Mouse (Mus musculus) ovary, postnatal 14 days (tissue): ENCODE measurements around the gene Gm10024.
"Not testable (repeated sequence)": the region's sequence is repeated elsewhere in the genome, so short reads cannot be mapped to it uniquely, and the experiment has no call there.

Experiments
- DNase-seq: peaks from one replicate; pipeline ENCODE4 v3.0.0; 2022; ENCODE audit warnings: low spot score

Gm10024 gene

DNA sequence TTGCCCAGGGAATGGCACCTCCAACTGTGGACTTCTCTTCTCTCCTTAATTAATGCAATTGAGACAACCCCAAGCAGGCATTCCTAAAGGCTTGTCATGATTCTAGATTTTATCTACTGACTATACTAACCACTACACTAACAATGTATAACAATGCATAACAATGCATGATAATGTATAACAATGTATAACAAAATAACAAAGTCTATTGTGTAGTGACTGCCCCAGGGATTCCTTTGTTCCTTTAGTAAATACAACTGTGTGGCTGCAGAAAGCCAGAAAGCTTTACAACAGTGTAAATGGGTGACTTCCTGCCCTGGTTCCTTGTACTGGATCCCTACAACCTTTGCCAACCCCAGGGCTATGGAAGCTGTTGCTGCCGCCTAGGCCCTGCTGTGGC, 24.7 kb downstream of the Gm10024 start:
- no peak for DNase-seq

DNA sequence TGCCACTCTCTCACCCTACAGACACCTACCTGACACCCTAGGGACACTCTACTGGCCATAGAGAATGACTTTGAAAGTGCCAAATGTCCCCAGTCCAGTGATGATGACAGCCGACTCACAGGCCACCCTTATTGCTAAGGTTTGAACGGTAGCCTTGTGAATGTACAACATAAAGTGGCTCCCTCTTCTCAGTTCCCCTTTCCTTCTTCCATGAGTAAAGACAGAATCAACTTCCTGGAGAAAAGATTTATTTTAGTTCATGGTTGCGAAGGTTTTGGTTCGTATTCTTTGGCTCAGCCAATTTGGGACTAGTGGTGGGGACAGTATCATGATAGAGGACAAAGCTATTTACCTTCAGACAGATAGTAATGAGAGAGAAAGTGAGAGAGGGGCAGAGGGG, 27.7 kb downstream of the Gm10024 start:
- DNase-seq: no peak

DNA sequence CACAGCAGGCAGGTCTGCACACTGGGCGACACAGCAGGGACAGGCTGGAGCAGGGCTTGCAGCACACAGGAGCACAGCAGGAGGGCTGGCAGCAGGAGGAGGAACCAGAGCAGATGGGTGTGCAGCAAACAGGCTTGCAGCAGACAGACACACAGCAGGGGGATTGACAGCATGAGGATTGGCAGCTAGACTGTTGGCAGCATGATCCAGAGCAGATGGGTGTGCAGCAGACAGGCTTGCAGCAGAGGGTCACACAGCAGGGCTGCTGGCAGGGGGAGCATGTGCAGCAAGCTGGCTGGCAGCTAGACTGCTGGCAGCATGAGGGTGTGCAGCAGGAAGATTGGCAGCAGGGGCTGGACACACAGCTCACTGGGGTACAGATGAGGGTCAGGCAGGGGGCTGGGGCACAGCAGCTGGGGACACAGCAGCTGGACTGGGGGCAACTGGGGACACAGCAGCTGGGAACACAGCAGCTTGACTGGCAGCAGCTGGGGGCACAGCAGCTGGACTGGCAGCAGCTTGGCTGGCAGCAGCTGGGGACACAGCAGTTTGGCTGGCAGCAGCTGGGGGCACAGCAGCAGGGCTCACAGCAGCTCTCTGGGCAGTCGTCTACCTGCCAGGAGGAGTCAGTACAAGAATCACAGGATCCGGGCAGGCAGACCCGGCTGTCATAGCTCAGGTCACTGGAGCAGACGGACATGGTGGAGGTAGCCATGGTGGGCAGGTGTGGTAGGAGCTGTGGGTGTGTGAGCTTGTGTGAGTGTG, 30.8 kb downstream of the Gm10024 start, which contains the start of gene Gm18596:
Gene Gm18596, minus strand, starts transcription at position 715 of the 765 bp plus-strand sequence.
- not testable (repeated sequence) for DNase-seq

DNA sequence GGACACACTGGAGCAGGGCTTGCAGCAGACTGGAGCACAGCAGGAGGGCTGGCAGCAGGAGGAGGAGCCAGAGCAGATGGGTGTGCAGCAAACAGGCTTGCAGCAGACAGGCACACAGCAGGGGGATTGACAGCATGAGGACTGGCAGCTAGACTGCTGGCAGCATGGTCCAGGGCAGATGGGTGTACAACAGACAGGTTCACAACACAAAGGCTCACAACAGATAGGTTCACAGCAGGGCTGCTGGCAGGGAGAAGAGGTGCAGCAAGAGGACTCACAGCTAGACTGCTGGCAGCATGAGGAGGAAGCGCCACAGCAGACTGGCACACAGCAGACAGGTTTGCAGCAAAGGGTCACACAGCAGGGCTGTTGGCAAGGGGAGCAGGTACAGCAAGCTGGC, 39.4 kb downstream of the Gm10024 start:
- not testable (repeated sequence) for DNase-seq

DNA sequence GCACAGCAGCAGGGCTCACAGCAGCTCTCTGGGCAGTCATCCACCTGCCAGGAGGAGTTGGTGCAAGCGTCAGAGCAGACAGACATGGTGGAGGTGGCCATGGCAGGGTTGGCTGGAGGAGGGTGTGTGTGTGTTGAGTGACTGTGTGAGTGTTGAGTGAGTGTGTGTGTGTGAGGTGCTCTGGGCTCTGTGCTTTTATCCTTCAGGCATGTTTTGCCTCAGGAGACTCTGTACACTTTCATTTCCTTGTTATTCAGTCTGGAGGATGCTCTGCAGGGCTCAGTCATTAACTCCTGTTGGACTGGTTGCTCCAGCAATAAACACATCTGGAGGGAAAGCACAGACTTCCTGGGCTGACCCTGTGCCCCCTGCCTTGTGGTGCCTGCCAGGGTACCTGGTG, 40.0 kb downstream of the Gm10024 start, which contains the start of gene Gm9736:
Gene Gm9736, minus strand, starts transcription at position 101 of the 400 bp plus-strand sequence.
- not testable (repeated sequence) for DNase-seq

DNA sequence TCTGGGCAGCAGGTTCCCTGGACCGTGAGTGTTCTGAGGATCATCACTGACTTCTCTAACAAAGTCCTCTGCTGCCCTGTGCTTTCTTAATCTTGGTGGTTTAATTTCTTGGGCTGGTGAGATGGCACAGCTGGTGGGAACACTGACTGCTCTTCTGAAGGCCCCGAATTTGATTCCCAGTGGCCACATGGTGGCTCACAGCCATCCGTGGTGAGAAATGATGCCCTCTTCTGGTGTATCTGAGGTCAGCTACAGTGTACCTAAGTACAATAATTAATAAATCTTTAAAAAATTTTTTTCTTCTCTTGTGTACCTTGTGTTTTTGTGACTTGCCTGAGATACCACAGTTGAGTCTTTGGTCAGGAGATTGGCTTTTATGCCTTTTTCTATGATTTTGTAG, 41.1 kb downstream of the Gm10024 start:
- not testable (repeated sequence) for DNase-seq

DNA sequence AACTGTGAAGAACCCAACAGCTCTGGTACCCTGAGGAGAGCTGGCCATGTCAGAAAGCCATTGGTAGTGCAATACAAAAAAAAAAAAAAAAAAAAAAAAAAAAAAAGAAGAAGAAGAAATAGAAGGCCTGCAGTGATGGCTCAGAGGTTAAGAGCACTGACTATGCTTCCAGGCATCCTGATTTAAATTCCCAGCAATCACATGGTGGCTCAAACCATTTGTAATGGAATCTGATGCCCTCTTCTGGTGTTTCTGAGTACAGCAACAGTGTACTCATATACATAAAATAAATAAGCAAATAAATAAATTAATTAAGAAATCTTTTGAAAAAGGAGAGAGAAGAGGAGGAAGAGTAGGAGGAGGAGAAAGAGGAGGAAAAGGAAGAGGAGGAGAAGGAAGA, 42.2 kb downstream of the Gm10024 start:
- DNase-seq: no peak

DNA sequence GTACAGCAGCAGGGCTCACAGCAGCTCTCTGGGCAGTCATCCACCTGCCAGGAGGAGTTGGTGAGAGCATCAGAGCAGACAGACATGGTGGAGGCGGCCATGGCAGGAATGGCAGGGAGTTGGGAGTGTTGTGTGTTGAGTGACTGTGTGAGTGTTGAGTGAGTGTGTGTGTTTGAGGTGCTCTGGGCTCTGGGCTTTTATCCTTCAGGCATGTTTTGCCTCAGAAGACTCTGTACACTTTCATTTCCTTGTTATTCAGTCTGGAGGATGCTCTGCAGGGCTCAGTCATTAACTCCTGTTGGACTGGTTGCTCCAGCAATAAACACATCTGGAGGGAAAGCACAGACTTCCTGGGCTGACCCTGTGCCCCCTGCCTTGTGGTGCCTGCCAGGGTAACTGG, 48.3 kb downstream of the Gm10024 start, which contains the start of gene Gm3233:
Gene Gm3233, minus strand, starts transcription at position 101 of the 400 bp plus-strand sequence.
- not testable (repeated sequence) for DNase-seq
